ENCODE assay signal across 8 mouse cellular contexts in the genomic region with DNA sequence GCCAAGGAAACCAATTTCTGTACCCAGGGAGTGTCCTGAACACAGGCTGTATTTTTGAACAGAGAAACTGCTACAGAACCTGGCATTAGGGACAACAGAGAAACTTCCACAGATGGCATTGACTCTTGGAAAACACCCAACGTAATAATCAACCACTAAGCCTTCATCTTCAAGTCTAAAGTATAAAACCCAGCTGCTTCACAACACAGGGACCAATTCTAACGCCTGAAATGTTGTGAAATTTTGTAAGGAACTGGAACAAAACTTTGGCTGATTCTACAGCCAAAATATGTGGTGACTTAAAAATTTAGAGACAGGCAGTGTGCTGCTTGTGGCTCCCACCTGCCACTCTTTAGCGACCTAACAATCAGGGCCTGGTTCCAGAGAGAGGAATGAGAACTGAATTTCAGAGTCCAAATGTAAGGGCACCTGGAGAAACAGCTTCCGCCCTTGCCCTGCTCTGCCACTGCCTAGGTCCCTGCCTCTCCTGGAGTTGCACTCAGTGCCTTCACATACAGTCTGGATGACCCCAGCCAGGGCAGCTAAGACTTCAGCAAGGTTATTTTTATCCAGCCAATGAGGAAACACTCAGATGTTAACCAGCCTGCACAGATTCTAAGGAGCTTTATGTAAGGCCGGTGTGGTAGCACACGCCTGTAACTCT. TPM values are rescaled to one million over a fixed set of nuclear protein-coding genes. Genes with fewer than 3 reads are reported as not detected.
A peak's percentile ranks its signal among the peaks of the same experiment; 100 is the strongest.
DNase-seq lines count a peak whose midpoint lies in the region; ATAC-seq and TF ChIP-seq lines count a peak whose summit lies in the region.

No protein-coding gene starts in this region.

- H3K9ac ChIP-seq in hindbrain, embryonic 14.5 days: peak overlapping the region; percentile 20; the same call in 1 of the 2 replicates
- H3K9ac ChIP-seq in neural tube, embryonic 15.5 days (replicated peaks): no peak overlapping the region

- no peak for TF ChIP-seq POLR2A in cerebellum, adult 2 months (IDR thresholded peaks at IDR 0.05; ENCODE audit: borderline replicate concordance, insufficient read depth, low read length)

- H3K27me3 ChIP-seq in cerebellum, adult 2 months (ENCODE audit: control insufficient read depth, insufficient read depth, low read length): no peaks in the 10 kb centered on the region
- H3K27me3 ChIP-seq in hindbrain, embryonic 14.5 days (ENCODE audit: control insufficient read depth, insufficient read depth, low read length): no peaks in the 10 kb centered on the region
- H3K27me3 ChIP-seq in neural tube, embryonic 15.5 days (replicated peaks): no peaks in the 10 kb centered on the region

- peak; percentile 55 to 68 for DNase-seq in cerebellum, adult 2 months
- peak; percentile 51 to 69 for DNase-seq in left cerebral cortex, adult 9 months (ENCODE audit: low spot score in 2 of 2)
- no peak for DNase-seq in left cerebral cortex, postnatal 4 days
- no peak for DNase-seq in hindbrain, embryonic 14.5 days (ENCODE audit: low spot score)
- no peak for DNase-seq in embryo, embryonic 10 days (ENCODE audit: low spot score)
- no peak for DNase-seq in ovary, postnatal 14 days (ENCODE audit: low spot score)

- peaks cover 52% of the 10 kb centered on the region for H3K4me1 ChIP-seq in cerebellum, adult 2 months (ENCODE audit: control insufficient read depth, insufficient read depth, low read length)
- peaks cover 43% of the 10 kb centered on the region for H3K4me1 ChIP-seq in hindbrain, embryonic 14.5 days (replicated peaks; ENCODE audit: control insufficient read depth, insufficient read depth, low read length)
- peaks cover 52% of the 10 kb centered on the region for H3K4me1 ChIP-seq in neural tube, embryonic 15.5 days

- 13% methylated on average over 6 of the region's 6 CpGs for WGBS in cerebellum, adult 2 months
- WGBS in hindbrain, embryonic 14.5 days: 69% methylated on average over 6 of the region's 6 CpGs
- 68% methylated on average over 6 of the region's 6 CpGs for WGBS in neural tube, embryonic 15.5 days

- no peaks in the 10 kb centered on the region for H3K36me3 ChIP-seq in hindbrain, embryonic 14.5 days (replicated peaks; ENCODE audit: control insufficient read depth, insufficient read depth)
- H3K36me3 ChIP-seq in neural tube, embryonic 15.5 days: no peaks in the 10 kb centered on the region

- no peak for ATAC-seq in cerebellum, adult (ENCODE audit: insufficient number of reproducible peaks, low FRiP score, low TSS enrichment)
- no peak for ATAC-seq in hindbrain, embryonic 14.5 days (ENCODE audit: low FRiP score)
- ATAC-seq in neural tube, embryonic 15.5 days (ENCODE audit: low FRiP score): no peak

- no peak for TF ChIP-seq CTCF in cerebellum, adult 2 months (IDR thresholded peaks at IDR 0.05; ENCODE audit: borderline replicate concordance, insufficient read depth, low read depth, low read length)

- H3K4me3 ChIP-seq in cerebellum, adult 2 months (replicated peaks; ENCODE audit: insufficient read depth, low read depth, low read length): no peak overlapping the region
- H3K4me3 ChIP-seq in hindbrain, embryonic 14.5 days (replicated peaks; ENCODE audit: low read length): no peak overlapping the region
- H3K4me3 ChIP-seq in neural tube, embryonic 15.5 days (replicated peaks): no peak overlapping the region

- intact Hi-C loops in left cerebral cortex, postnatal 4 days (cut with DNase I): no loop called here

- peak overlapping the region; percentile 92 for H3K27ac ChIP-seq in cerebellum, adult 2 months (ENCODE audit: insufficient read depth, low read length)
- H3K27ac ChIP-seq in hindbrain, embryonic 14.5 days: peak overlapping the region; percentile 24
- peak overlapping the region; percentile 67 for H3K27ac ChIP-seq in neural tube, embryonic 15.5 days (replicated peaks)

- no peaks in the 10 kb centered on the region for H3K9me3 ChIP-seq in hindbrain, embryonic 14.5 days (ENCODE audit: control insufficient read depth, low read length)
- H3K9me3 ChIP-seq in neural tube, embryonic 15.5 days (replicated peaks): no peaks in the 10 kb centered on the region

- H3K4me2 ChIP-seq in hindbrain, embryonic 14.5 days (replicated peaks): no peak overlapping the region
- H3K4me2 ChIP-seq in neural tube, embryonic 15.5 days: no peak overlapping the region

RNA-seq across cellular contexts. Expression of gene Crtc3, which starts 33.2 kb away (rescaled TPM):
- polyA plus RNA-seq in cerebellum, adult 2 months (2012; rRNA removed): 21.7 and 24.8 TPM in 2 replicates
- 10 to 100 TPM; 28.5 to 32.1 TPM for total RNA-seq in left cerebral cortex, postnatal 4 days (2021)
- polyA plus RNA-seq in hindbrain, embryonic 14.5 days (2014; fragmentation: Nextera tagmentation; extraction: Ambion mirVana): 14.4 and 16.8 TPM in 2 replicates
- polyA plus RNA-seq in neural tube, embryonic 15.5 days (2015; fragmentation: Nextera tagmentation; extraction: Ambion mirVana): 18.4 and 20.7 TPM in 2 replicates

Comparison
In these comparisons a context has a peak if more than half of its experiments do, and no peak if none do; other contexts are left out.
1. DNase-seq: peak in cerebellum, adult 2 months (2 of 2) and left cerebral cortex, adult 9 months (2 of 2); none in left cerebral cortex, postnatal 4 days (single experiment), hindbrain, embryonic 14.5 days (single experiment), embryo, embryonic 10 days (single experiment) and ovary, postnatal 14 days (single experiment).
2. H3K27ac ChIP-seq: peak in every context shown above with its lines; median percentile 92 in cerebellum, adult 2 months; 67 in neural tube, embryonic 15.5 days; 24 in hindbrain, embryonic 14.5 days.